Mouse (Mus musculus): Measurements from ENCODE around the gene Sertad1. TPM values are rescaled to one million over a fixed set of nuclear protein-coding genes. Genes with fewer than 3 reads are reported as not detected.

The Sertad1 gene
- polyA plus RNA-seq, 1 experiment from 2014 or later = 6.1 TPM

DNA sequence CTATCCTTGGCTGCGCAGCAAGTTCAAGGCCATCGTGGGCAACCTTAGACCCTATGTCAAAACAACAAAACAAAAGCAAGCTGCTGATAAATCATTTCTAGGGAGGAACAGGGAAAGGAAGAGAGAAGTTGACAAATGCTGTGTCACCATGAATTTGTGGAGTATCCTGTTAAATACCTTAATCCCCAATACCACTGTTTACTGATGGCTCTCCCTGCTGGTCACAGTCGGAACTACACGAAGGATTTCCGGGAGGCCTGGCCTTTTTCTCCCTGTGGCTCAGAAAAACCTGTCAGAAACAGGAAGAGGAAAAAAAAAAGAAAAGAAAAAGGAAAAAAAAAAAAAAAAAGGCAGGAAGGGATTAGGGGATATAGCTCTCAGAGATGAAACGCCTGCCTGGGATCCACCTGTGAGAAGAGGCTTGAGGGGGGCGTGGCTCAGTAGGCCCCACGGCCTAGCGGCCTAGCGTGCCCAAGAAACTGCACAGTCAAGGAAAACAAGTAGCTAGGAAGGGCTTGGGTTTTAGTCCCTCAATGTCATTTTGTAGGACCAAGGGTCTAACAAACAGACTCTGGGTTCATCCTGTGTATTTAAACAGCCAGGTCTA lies 37.4 kb upstream of the Sertad1 start:
- Histone ChIP-seq H3K27ac (ENCODE audit: low read depth, low read length) (no peak overlapping the region), H3K36me3 (ENCODE audit: control insufficient read depth, insufficient read depth, low read length) (no peaks in the 10 kb centered on the region), H3K4me1 (ENCODE audit: control insufficient read depth, insufficient read depth, low read length) (0 out of 2 replicates have a peak, but pooled peaks cover 8% of the 10 kb centered on the region), H3K4me3 (ENCODE audit: low read depth, low read length) (no peak overlapping the region), H3K9me3 (ENCODE audit: control insufficient read depth, low read length) (no peaks in the 10 kb centered on the region), H3K27me3 (ENCODE audit: control insufficient read depth, insufficient read depth, low read length) (no peaks in the 10 kb centered on the region), H3K9ac (replicated peaks; ENCODE audit: low read depth, low read length) (no peak overlapping the region), H3K4me2 (ENCODE audit: low read depth, low read length) (no peak overlapping the region)
- ATAC-seq (ENCODE audit: low read depth) = no peak
- 64% methylated on average over 10 of the region's 10 CpGs for WGBS

DNA sequence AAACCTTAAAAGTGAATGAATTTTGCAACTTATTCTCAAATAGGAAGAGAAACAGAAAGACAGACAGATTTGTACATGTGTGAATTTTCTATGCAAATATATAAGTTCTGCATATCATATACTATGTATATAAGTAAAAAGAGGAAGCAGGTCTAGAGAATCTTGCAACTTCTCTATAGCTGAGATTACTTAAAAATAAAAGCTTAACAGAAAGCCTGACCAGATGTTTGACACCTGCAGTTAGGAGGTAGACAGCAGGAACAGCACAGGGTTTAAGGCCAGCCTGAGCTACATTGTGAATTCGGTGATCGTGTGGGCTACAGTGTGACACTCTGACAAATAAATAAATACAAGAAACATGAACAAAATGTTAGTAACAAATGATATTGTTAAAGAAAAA lies 35.4 kb upstream of the Sertad1 start:
- Histone ChIP-seq H3K9ac (replicated peaks; ENCODE audit: low read depth, low read length) (no peak overlapping the region), H3K9me3 (ENCODE audit: control insufficient read depth, low read length) (no peaks in the 10 kb centered on the region), H3K4me2 (ENCODE audit: low read depth, low read length) (no peak overlapping the region), H3K36me3 (ENCODE audit: control insufficient read depth, insufficient read depth, low read length) (no peaks in the 10 kb centered on the region), H3K27me3 (ENCODE audit: control insufficient read depth, insufficient read depth, low read length) (no peaks in the 10 kb centered on the region), H3K27ac (ENCODE audit: low read depth, low read length) (no peak overlapping the region), H3K4me1 (ENCODE audit: control insufficient read depth, insufficient read depth, low read length) (0 out of 2 replicates have a peak, but pooled peaks cover 8% of the 10 kb centered on the region), H3K4me3 (ENCODE audit: low read depth, low read length) (no peak overlapping the region)
- WGBS = 97% methylated on average over 2 of the region's 2 CpGs
- ATAC-seq (ENCODE audit: low read depth) = no peak

DNA sequence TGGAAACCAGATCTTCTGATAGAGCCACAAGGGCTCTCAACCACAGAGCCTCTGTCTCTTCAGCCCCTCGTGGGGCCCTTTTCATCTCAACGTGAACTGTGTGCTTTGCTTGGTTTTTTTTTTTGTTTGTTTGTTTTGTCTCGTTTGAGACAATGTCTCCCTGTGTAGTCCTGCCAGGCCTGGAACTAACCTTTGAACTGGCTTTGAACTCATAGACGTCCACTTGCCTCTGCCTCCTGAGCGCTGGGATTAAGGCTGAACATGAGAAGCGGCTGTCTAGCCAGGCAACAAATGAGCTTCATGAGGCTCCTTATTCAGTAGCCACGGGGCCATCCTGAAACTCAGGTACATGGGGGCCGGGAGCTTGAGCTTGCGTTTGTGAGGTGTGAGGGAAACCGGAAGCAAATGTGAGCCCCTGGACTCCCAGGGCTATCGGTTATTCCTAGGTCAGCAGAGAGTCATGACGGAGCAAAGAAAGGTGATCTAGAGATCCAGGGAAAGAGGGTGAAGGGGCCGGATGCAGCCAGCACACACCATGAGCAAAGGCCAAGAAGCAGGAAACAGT lies 34.4 kb upstream of the Sertad1 start:
- H3K27ac ChIP-seq (ENCODE audit: low read depth, low read length) = no peak overlapping the region
- WGBS = 57% methylated on average over 13 of the region's 13 CpGs
- H3K4me2 ChIP-seq (ENCODE audit: low read depth, low read length) = no peak overlapping the region
- H3K9ac ChIP-seq (replicated peaks; ENCODE audit: low read depth, low read length) = no peak overlapping the region
- H3K36me3 ChIP-seq (ENCODE audit: control insufficient read depth, insufficient read depth, low read length) = no peaks in the 10 kb centered on the region
- H3K4me3 ChIP-seq (ENCODE audit: low read depth, low read length) = no peak overlapping the region
- H3K27me3 ChIP-seq (ENCODE audit: control insufficient read depth, insufficient read depth, low read length) = no peaks in the 10 kb centered on the region
- no peaks in the 10 kb centered on the region for H3K9me3 ChIP-seq (ENCODE audit: control insufficient read depth, low read length)
- 0 out of 2 replicates have a peak, but pooled peaks cover 1% of the 10 kb centered on the region for H3K4me1 ChIP-seq (ENCODE audit: control insufficient read depth, insufficient read depth, low read length)
- ATAC-seq (ENCODE audit: low read depth) = no peak

DNA sequence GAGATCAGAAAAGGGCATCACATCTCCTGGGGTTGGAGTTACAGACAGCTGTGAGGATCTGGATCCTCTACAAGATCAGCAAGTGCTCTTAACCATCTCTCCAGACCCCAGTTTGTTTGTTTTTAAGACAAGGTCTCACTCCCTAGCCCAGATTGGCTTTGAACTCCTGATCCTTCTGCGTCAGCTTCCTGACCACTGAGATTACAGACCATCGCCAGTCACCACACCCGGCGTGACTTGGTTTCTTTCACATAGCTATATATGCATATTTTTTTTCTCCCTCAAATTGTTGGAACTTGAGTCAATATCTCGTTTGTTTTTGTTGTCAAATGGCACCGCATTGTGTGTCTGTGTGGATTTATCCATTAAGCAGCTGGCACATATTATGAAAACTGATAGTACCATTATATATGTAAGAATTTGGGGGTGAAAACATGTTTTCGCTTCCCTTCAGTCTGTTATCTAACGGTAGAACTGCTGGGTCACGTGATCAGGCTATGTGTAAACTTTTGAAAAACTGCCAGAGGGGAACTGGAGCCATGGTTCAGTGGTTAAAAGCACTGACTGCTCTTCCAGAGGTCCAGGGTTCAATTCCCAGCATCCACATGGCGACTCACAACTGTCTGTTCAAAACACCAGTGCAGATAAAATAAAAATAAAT lies 32.1 kb upstream of the Sertad1 start:
- Histone ChIP-seq H3K27ac (ENCODE audit: low read depth, low read length) (no peak overlapping the region), H3K9ac (replicated peaks; ENCODE audit: low read depth, low read length) (no peak overlapping the region), H3K27me3 (ENCODE audit: control insufficient read depth, insufficient read depth, low read length) (no peaks in the 10 kb centered on the region), H3K4me3 (ENCODE audit: low read depth, low read length) (no peak overlapping the region), H3K4me1 (ENCODE audit: control insufficient read depth, insufficient read depth, low read length) (no peaks in the 10 kb centered on the region), H3K9me3 (ENCODE audit: control insufficient read depth, low read length) (no peaks in the 10 kb centered on the region), H3K4me2 (ENCODE audit: low read depth, low read length) (no peak overlapping the region), H3K36me3 (ENCODE audit: control insufficient read depth, insufficient read depth, low read length) (no peaks in the 10 kb centered on the region)
- ATAC-seq (ENCODE audit: low read depth) = no peak
- WGBS = 86% methylated on average over 10 of the region's 10 CpGs

DNA sequence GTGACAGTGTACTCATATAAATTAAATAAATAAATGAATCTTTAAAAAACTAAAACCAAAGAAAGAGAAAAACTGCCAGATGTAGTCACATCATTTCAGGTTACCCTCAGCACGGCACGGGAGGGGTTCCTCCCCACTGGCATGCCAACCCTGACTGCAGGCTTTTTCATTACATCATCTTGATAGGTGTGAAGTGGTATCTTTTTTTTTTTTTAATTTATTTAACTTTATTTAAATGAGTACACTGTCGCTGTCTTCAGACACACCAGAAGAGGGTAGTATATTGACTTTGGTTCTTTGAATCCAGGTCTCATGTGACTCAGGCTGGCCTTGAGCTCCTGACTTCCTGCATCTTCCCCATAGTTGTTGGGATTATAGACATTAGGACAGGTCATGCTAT lies 31.4 kb upstream of the Sertad1 start:
- Histone ChIP-seq H3K36me3 (ENCODE audit: control insufficient read depth, insufficient read depth, low read length) (no peaks in the 10 kb centered on the region), H3K9me3 (ENCODE audit: control insufficient read depth, low read length) (no peaks in the 10 kb centered on the region), H3K27me3 (ENCODE audit: control insufficient read depth, insufficient read depth, low read length) (no peaks in the 10 kb centered on the region), H3K4me1 (ENCODE audit: control insufficient read depth, insufficient read depth, low read length) (no peaks in the 10 kb centered on the region), H3K27ac (ENCODE audit: low read depth, low read length) (no peak overlapping the region), H3K4me2 (ENCODE audit: low read depth, low read length) (no peak overlapping the region), H3K9ac (replicated peaks; ENCODE audit: low read depth, low read length) (no peak overlapping the region), H3K4me3 (ENCODE audit: low read depth, low read length) (no peak overlapping the region)
- ATAC-seq (ENCODE audit: low read depth) = no peak
- WGBS = 92% methylated on average over 3 of the region's 3 CpGs

DNA sequence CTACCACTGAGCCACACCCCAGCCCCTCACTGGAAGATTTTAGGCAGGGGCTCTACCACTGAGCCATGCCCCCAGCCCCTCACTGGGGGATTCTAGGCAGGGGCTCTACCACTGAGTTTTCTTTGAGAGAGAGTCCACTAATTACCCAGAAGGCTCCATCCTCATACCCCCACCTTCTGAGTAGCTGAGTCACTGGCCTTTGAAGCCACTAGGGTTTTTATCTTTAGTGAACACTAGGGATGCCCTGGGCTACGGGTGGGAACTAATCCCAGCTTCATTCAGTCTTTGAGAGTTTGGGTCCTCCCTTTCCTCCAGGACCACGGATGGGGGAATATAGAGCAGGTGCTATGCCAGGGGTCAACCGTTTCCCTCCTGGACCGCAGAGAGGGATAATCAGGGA lies 28.1 kb upstream of the Sertad1 start:
- ATAC-seq (ENCODE audit: low read depth) = no peak
- H3K4me3 ChIP-seq (ENCODE audit: low read depth, low read length) = no peak overlapping the region
- H3K9ac ChIP-seq (replicated peaks; ENCODE audit: low read depth, low read length) = no peak overlapping the region
- H3K4me2 ChIP-seq (ENCODE audit: low read depth, low read length) = no peak overlapping the region
- H3K27me3 ChIP-seq (ENCODE audit: control insufficient read depth, insufficient read depth, low read length) = no peaks in the 10 kb centered on the region
- 91% methylated on average over 4 of the region's 4 CpGs for WGBS
- H3K9me3 ChIP-seq (ENCODE audit: control insufficient read depth, low read length) = no peaks in the 10 kb centered on the region
- H3K36me3 ChIP-seq (ENCODE audit: control insufficient read depth, insufficient read depth, low read length) = no peaks in the 10 kb centered on the region
- H3K4me1 ChIP-seq (ENCODE audit: control insufficient read depth, insufficient read depth, low read length) = no peaks in the 10 kb centered on the region
- no peak overlapping the region for H3K27ac ChIP-seq (ENCODE audit: low read depth, low read length)

DNA sequence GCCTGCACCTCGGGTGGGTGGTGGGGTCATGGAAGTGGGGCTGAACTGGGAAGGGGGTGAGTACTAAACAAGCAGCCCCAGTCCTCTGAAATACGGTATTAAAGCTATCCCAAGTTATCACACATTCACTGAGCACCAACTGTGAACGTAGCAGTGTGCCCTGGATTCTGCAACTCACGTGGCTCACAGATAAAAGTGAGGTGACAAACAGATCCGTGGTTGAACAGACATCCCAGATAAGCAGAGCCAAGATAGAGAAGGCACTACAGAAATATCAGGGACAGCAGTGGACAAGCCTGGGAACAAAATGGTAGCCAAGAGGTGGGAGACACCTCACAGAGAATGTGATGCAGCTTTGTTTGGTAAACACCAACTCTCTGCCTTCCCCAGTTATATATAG lies 27.1 kb upstream of the Sertad1 start:
- Histone ChIP-seq H3K27ac (ENCODE audit: low read depth, low read length) (no peak overlapping the region), H3K9me3 (ENCODE audit: control insufficient read depth, low read length) (no peaks in the 10 kb centered on the region), H3K4me1 (ENCODE audit: control insufficient read depth, insufficient read depth, low read length) (no peaks in the 10 kb centered on the region), H3K4me3 (ENCODE audit: low read depth, low read length) (no peak overlapping the region), H3K27me3 (ENCODE audit: control insufficient read depth, insufficient read depth, low read length) (no peaks in the 10 kb centered on the region), H3K4me2 (ENCODE audit: low read depth, low read length) (no peak overlapping the region), H3K36me3 (ENCODE audit: control insufficient read depth, insufficient read depth, low read length) (no peaks in the 10 kb centered on the region), H3K9ac (replicated peaks; ENCODE audit: low read depth, low read length) (no peak overlapping the region)
- 97% methylated on average over 5 of the region's 5 CpGs for WGBS
- no peak for ATAC-seq (ENCODE audit: low read depth)

DNA sequence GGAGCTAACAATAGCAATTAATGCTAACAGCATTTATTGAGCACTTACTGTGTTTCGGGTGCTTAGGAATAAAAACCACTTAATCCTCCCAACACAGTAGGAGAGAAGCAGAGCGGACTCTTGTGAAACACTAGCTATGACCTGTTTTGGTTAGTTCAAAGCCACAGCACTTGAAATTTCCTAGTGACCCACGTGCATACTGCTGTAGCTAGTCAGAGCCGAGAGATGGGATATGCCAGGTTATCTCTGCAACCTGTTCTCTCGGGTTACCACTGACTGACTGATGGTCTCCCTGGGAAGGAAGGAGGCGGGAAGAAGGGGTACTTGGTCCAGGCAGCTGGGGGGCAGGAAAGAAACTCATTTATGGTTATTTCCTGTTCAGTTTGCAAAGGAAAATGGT lies 26.2 kb upstream of the Sertad1 start:
- Histone ChIP-seq H3K9me3 (ENCODE audit: control insufficient read depth, low read length) (no peaks in the 10 kb centered on the region), H3K4me1 (ENCODE audit: control insufficient read depth, insufficient read depth, low read length) (no peaks in the 10 kb centered on the region), H3K4me3 (ENCODE audit: low read depth, low read length) (no peak overlapping the region), H3K9ac (replicated peaks; ENCODE audit: low read depth, low read length) (no peak overlapping the region), H3K27ac (ENCODE audit: low read depth, low read length) (no peak overlapping the region), H3K4me2 (ENCODE audit: low read depth, low read length) (no peak overlapping the region), H3K27me3 (ENCODE audit: control insufficient read depth, insufficient read depth, low read length) (no peaks in the 10 kb centered on the region), H3K36me3 (ENCODE audit: control insufficient read depth, insufficient read depth, low read length) (no peaks in the 10 kb centered on the region)
- ATAC-seq (ENCODE audit: low read depth) = no peak
- WGBS = 87% methylated on average over 6 of the region's 6 CpGs

DNA sequence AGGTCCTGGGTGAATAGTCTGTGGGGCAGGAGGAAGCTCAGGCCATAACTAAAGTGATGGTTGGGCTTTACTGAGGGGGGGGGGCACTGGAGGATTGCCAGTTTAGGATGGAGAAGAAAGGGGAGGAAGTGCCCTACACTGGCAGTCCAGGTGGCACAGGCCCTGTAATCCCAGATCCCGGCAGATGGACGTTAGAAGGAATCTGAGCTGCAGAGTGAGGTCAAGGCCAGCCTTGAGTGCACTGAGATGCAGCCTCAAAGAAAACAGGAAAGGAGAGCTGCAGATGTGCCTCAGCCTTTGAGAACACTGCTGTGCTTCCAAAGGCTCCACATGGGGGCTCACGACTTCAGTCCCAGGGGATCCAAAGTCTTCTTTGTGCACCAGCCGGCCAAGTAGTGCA lies 19.1 kb upstream of the Sertad1 start:
- WGBS = 47% methylated on average over 4 of the region's 4 CpGs

More for the DNA sequence above, 19.1 kb upstream of the Sertad1 start:
- ATAC-seq (ENCODE audit: low read depth) = no peak
- Histone ChIP-seq H3K4me1 (ENCODE audit: control insufficient read depth, insufficient read depth, low read length) (peaks cover 3% of the 10 kb centered on the region; the same call in 1 of the 2 replicates), H3K27me3 (ENCODE audit: control insufficient read depth, insufficient read depth, low read length) (no peaks in the 10 kb centered on the region), H3K36me3 (ENCODE audit: control insufficient read depth, insufficient read depth, low read length) (no peaks in the 10 kb centered on the region), H3K4me3 (ENCODE audit: low read depth, low read length) (no peak overlapping the region), H3K27ac (ENCODE audit: low read depth, low read length) (no peak overlapping the region), H3K4me2 (ENCODE audit: low read depth, low read length) (no peak overlapping the region), H3K9me3 (ENCODE audit: control insufficient read depth, low read length) (no peaks in the 10 kb centered on the region), H3K9ac (replicated peaks; ENCODE audit: low read depth, low read length) (no peak overlapping the region)
